Mouse (Mus musculus) ES-E14 (cell line): ENCODE data around the gene Zfp384. TPM values are rescaled to one million over a fixed set of nuclear protein-coding genes. Genes with fewer than 3 reads are reported as not detected.
"Not testable (repeated sequence)": the region's sequence is repeated elsewhere in the genome, so short reads cannot be mapped to it uniquely, and the experiment has no call there.

Experiments
- DNase-seq: peaks from one replicate; pipeline ENCODE4 v3.0.0-alpha.2; 2013; ENCODE audit warnings: low read depth, low spot score
- H3K27ac ChIP-seq: 2 replicates; pipeline ENCODE4 v1.5.1; 2012; ENCODE audit warnings: low read depth, mild to moderate bottlenecking, low read length, moderate library complexity, mixed read lengths; ENCODE audit not compliant: poor library complexity, insufficient read depth, severe bottlenecking
- H3K36me3 ChIP-seq: 2 replicates; pipeline ENCODE4 v1.6.1; 2012; ENCODE audit warnings: mild to moderate bottlenecking, low read length, moderate library complexity, mixed read lengths; ENCODE audit not compliant: control insufficient read depth, poor library complexity, insufficient read depth, severe bottlenecking
- H3K4me1 ChIP-seq, 2 experiments: fragments of 150-350 bp in 1 of 2; sonication (generic) in 1 of 2; 2 replicates each; pipeline ENCODE4 v1.6.1; 2012; ENCODE audit warnings: low read length in 2 of 2, mild to moderate bottlenecking in 1 of 2, mixed read lengths in 1 of 2; ENCODE audit not compliant: control insufficient read depth in 2 of 2, insufficient read depth in 2 of 2, poor library complexity in 1 of 2
- H3K4me3 ChIP-seq, 2 experiments: fragments of 150-350 bp in 1 of 2; sonication (generic) in 1 of 2; 2 replicates each; pipeline ENCODE4 v1.5.1; 2012; ENCODE audit warnings: low read length in 2 of 2, low read depth in 1 of 2, mild to moderate bottlenecking in 1 of 2, mixed read lengths in 1 of 2; ENCODE audit not compliant: insufficient read depth in 1 of 2, poor library complexity in 1 of 2, severe bottlenecking in 1 of 2
- H3K9ac ChIP-seq: 2 replicates; pipeline ENCODE4 v1.6.1; 2012; ENCODE audit warnings: low read depth, mild to moderate bottlenecking, low read length, mixed read lengths; ENCODE audit not compliant: poor library complexity, insufficient read depth, severe bottlenecking
- H3K9me3 ChIP-seq: fragments of 150-350 bp; sonication (generic); 2 replicates; pipeline ENCODE4 v1.6.1; 2012; ENCODE audit warnings: low read depth, mild to moderate bottlenecking, low read length; ENCODE audit not compliant: control insufficient read depth, insufficient read depth
- CHD2 ChIP-seq: IDR thresholded peaks from 2 replicates; pipeline ENCODE4 v1.6.1; 2014; ENCODE audit warnings: mild to moderate bottlenecking, low read depth, low read length, inconsistent platforms
- HCFC1 ChIP-seq: IDR thresholded peaks from 2 replicates; pipeline ENCODE4 v1.6.1; 2012; ENCODE audit warnings: low read length, inconsistent platforms, borderline replicate concordance; ENCODE audit not compliant: insufficient read depth
- MAFK ChIP-seq: IDR thresholded peaks from 2 replicates; pipeline ENCODE4 v1.6.1; 2014; ENCODE audit warnings: mild to moderate bottlenecking, low read depth, low read length, inconsistent platforms; ENCODE audit not compliant: insufficient read depth
- ZC3H11A ChIP-seq: IDR thresholded peaks from 2 replicates; pipeline ENCODE4 v1.6.1; 2012; ENCODE audit warnings: low read depth, mild to moderate bottlenecking, inconsistent platforms, low read length, borderline replicate concordance
- ZNF384 ChIP-seq: IDR thresholded peaks from 2 replicates; pipeline ENCODE4 v1.6.1; 2012; ENCODE audit warnings: low read depth, low read length, inconsistent platforms
- in situ Hi-C, 2 experiments: fragments of 600-800 bp; cut with MboI; formaldehyde crosslinking; loops; one replicate each; pipeline ENCODE4 v1.15.1; 2025; ENCODE audit warnings: low sequenced_read_pairs in 2 of 2, inconsistent platforms in 1 of 2; ENCODE audit not compliant: unreplicated experiment in 2 of 2
- total RNA-seq: library from RNA; depleted of rRNA; stranded (reverse); fragments of 300-350 nt; gene quantifications from 2 replicates; pipeline ENCODE4 v1.2.3, GENCODE M21; 2012

Gene Zfp384
- total RNA-seq, 1 experiment: 25.1 TPM

DNA sequence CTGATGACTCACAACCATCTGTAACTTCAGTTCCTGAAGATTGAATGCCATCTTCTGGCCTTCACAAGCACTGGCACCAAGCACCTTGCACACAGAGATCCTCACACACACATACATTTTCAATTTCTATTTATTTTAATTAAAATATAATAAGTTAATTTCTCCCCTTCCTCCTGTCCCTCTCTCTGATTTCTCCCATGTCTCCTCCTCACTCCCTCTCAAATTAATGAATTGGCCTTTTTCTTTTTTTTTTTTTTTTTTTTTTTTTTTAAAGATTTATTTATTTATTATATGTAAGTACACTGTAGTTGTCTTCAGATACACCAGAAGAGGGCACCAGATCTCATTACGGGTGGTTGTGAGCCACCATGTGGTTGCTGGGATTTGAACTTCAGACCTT, 56.3 kb downstream of the Zfp384 start:
- H3K9me3 ChIP-seq, H3K4me3 ChIP-seq, in situ Hi-C loops, H3K27ac ChIP-seq, DNase-seq, H3K9ac ChIP-seq, H3K36me3 ChIP-seq: not testable (repeated sequence)
- H3K4me1 ChIP-seq: peaks cover 5 to 33% of the 10 kb centered on the region in 2 experiments
- peak; percentile 75 for TF ChIP-seq ZNF384

DNA sequence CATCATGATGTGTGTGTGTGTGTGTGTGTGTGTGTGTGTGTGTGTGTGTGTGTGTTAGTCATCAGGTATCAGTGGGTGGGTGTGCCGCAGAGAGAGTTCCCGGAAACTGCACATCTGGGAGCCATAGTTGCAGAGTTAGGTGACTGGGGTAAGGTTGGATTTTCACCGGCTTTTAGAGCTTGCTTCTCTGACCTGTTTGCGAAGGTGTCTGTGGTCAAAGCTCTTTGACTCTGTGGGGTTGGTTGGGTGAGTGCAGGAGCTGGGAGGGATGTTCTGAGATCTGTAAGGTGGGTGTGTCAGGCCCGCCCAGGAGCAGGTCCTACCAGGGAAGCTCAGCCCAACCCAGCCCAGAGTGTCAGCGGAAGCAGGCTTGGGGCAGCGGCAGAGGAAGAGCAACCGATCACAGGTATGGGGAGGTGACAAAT, 58.6 kb downstream of the Zfp384 start, which contains the start of gene Lpar5:
Lpar5 (plus strand) TSS at position 350 of the 425 bp plus-strand sequence.
- no peak for DNase-seq
- Histone ChIP-seq H3K9me3 (no peaks in the 10 kb centered on the region), H3K36me3 (no peaks in the 10 kb centered on the region), H3K27ac (peak within 1 kb of the TSS; percentile 51; the same call in 1 of the 2 replicates), H3K4me1 (peaks cover 6 to 23% of the 10 kb centered on the region in 2 experiments), H3K4me3 (peak within 1 kb of the TSS; percentile 41 to 54), H3K9ac (peak within 1 kb of the TSS; percentile 5; the same call in 1 of the 2 replicates)
- in situ Hi-C loops: no loop called here
- no peak for TF ChIP-seq ZNF384
- TF ChIP-seq ZC3H11A: no peak
- TF ChIP-seq MAFK: no peak
- no peak for TF ChIP-seq HCFC1
- TF ChIP-seq CHD2: no peak

DNA sequence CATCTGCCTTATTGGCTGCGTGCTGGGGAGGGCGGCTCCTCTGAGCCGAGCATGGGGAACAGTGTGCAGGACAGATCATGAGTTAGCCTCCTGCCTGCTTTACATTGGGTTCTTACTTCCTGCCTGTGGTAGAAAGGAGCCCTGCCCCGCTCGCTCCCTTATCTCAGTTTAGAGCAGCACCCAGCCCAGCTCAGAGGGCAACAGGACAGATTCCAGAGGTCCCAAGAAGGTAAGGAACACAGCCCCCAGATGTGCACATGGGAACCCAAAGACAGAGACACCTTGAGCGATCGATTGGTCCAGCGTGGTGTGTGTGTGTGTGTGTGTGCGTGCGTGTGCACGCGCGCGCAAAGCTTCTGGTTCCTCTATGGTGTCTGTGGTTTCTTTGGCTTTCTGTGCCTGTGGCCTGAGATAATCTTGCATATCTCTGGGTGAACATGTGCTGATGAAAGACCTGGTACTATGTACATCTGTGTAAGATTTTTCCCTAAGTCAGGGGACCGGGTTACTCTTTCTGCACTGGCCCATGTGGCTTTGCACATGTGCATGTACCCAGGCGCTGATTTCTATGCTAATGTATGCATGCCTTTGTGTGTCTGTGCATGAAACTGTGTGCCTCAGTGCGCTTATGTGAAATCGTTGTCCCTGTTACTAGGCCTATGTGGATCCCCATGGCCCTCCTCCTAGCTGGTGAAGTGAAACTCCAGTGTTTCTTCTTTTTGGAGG, 62.4 kb downstream of the Zfp384 start:
- Histone ChIP-seq H3K9ac (peak overlapping the region; percentile 64), H3K4me3 (peak overlapping the region; percentile 24 to 48; a peak in 3 of 4 replicates), H3K36me3 (no peaks in the 10 kb centered on the region), H3K9me3 (no peaks in the 10 kb centered on the region), H3K27ac (peak overlapping the region; percentile 54; the same call in 1 of the 2 replicates), H3K4me1 (peaks cover 3 to 20% of the 10 kb centered on the region in 2 experiments)
- DNase-seq: no peak
- in situ Hi-C loops: no loop called here
- TF ChIP-seq ZC3H11A (no peak), CHD2 (no peak), HCFC1 (no peak), MAFK (no peak), ZNF384 (no peak)

DNA sequence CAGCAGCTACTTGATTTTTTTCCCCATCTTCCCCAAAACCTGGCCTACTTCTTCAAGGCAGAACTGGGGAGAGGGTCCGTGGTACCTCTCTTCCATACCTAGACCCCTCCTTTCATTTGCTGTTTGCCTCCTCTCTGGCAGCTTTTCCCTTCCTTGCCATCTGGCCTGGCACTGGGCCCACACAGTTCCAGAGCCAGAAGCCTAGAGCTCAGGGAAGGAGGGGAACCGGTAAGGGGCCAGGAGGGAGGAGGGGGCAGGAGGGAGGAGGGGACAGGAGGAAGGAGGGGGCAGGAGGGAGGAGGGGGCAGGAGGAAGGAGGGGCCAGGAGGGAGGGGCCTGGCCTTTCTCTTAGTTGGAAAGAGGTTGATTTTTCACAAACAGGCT, 62.9 kb downstream of the Zfp384 start:
- in situ Hi-C loops: no loop called here
- TF ChIP-seq CHD2: no peak
- TF ChIP-seq ZNF384: no peak
- TF ChIP-seq MAFK: no peak
- no peak for TF ChIP-seq HCFC1
- TF ChIP-seq ZC3H11A: no peak

More for the DNA sequence above, 62.9 kb downstream of the Zfp384 start:
- no peak for DNase-seq
- Histone ChIP-seq H3K4me1 (peaks cover 3 to 20% of the 10 kb centered on the region in 2 experiments), H3K9me3 (no peaks in the 10 kb centered on the region), H3K9ac (peak overlapping the region; percentile 64; the same call in 1 of the 2 replicates), H3K27ac (peak overlapping the region; percentile 54; the same call in 1 of the 2 replicates), H3K4me3 (peak overlapping the region; percentile 24 to 48; a peak in 3 of 4 replicates), H3K36me3 (no peaks in the 10 kb centered on the region)
